Mouse (Mus musculus): ENCODE results near the gene Gm14525. TPM values are rescaled to one million over a fixed set of nuclear protein-coding genes. Genes with fewer than 3 reads are reported as not detected.
"Not testable (repeated sequence)": the region's sequence is repeated elsewhere in the genome, so short reads cannot be mapped to it uniquely, and the experiment has no call there.

The Gm14525 gene
- polyA plus RNA-seq (2011; ENCODE audit: insufficient read length, low read depth, missing spikeins): not detected in 2 replicates

DNA sequence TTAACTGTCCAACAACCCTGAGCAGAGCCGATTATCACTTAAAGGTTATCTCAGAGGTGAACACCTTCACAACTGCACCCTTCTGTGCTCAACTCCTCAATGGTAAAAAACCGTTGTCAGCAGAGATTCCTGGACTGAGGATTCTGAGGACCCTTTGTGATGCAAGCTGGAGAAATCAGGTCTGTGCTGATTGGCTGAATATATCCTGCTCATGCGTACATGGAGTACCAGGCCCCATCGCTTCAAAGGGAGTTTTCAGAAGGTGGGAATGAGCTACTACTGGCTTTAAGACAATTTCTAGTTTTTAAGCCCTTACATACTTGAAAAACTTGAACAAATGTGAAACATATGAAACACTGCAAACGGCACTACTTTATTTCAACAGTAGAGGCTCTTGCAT, at the start of gene Gm14525:
Gm14525 (minus strand) TSS at position 101 of the 400 bp plus-strand sequence.
- H3K4me3 ChIP-seq (ENCODE audit: insufficient read depth, low read length); H3K4me1 ChIP-seq (ENCODE audit: control insufficient read depth, insufficient read depth, low read length); H3K27ac ChIP-seq (ENCODE audit: insufficient read depth, low read length): not testable (repeated sequence)

Other genes with a start within 250 kb of the Gm14525 start
- gene Slx, start 157.1 kb downstream of the Gm14525 start, polyA plus RNA-seq (2011; ENCODE audit: insufficient read length, low read depth, missing spikeins): not detected in 2 replicates
- not detected in 2 replicates for gene Gm6121, start 233.1 kb upstream of the Gm14525 start, polyA plus RNA-seq (2011; ENCODE audit: insufficient read length, low read depth, missing spikeins)

Data from embryonic fibroblast, embryonic 13.5 days (primary cell).